Mouse (Mus musculus) midbrain, embryonic 10.5 days (tissue): ENCODE measurements at regions not wholly inside any gene's neighbourhood (a gene's known extent, or its start where the extent isn't known, plus 50 kb on each side); places are given as distances from the start of the nearest gene placed in this dataset.

Experiments used
- DNase-seq: peaks from one replicate; pipeline ENCODE4 v3.0.0-alpha.2; 2017; ENCODE audit warnings: low spot score
- H3K27ac ChIP-seq: fragments of 300-500 bp; sonication (generic); replicated peaks from 2 replicates; pipeline ENCODE4 v1.5.1; 2016; ENCODE audit warnings: mild to moderate bottlenecking
- H3K27me3 ChIP-seq: fragments of 300-500 bp; sonication (generic); 2 replicates; pipeline ENCODE4 v1.6.1; 2016; ENCODE audit warnings: low read depth, mild to moderate bottlenecking; ENCODE audit not compliant: poor library complexity, severe bottlenecking
- H3K36me3 ChIP-seq: fragments of 300-500 bp; sonication (generic); 2 replicates; pipeline ENCODE4 v1.6.1; 2016; ENCODE audit warnings: mild to moderate bottlenecking, moderate library complexity
- H3K4me1 ChIP-seq: fragments of 300-500 bp; sonication (generic); 2 replicates; pipeline ENCODE4 v1.6.1; 2016
- H3K4me3 ChIP-seq: fragments of 300-500 bp; sonication (generic); 2 replicates; pipeline ENCODE4 v1.5.1; 2016; ENCODE audit warnings: mild to moderate bottlenecking, moderate library complexity
- H3K9me3 ChIP-seq: fragments of 300-500 bp; sonication (generic); replicated peaks from 2 replicates; pipeline ENCODE4 v1.6.1; 2016; ENCODE audit warnings: mild to moderate bottlenecking
- WGBS: fragments of 180-500 bp; shearing (Covaris S2); methylation state at CpG from one replicate; pipeline ENCODE4 v1.1.7; 2016; 5-methylcytosine and 5-hydroxymethylcytosine counted together

DNA sequence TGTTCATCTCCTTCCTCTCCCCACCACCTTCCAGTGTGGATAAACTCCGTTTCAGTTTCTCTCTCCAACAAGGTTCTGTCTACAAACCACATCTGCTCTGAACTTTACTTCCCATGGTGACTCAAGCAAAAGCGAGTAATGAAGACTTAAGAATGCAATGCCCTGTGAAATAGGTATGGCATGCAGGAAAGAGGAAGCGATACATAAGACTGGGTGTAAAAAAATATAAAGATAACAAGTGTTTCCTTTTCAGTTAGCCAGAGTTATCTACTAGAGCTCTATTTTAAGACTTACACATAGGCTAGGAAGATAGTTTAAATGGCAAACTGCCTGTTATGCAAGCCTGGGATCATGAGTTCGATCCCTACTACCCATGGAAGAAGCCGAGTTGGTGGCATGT is 65.3 kb upstream of the Gls start:
- Histone ChIP-seq H3K27ac (no peak overlapping the region), H3K4me3 (no peak overlapping the region), H3K36me3 (no peaks in the 10 kb centered on the region), H3K4me1 (no peaks in the 10 kb centered on the region), H3K9me3 (no peaks in the 10 kb centered on the region), H3K27me3 (no peaks in the 10 kb centered on the region)
- WGBS = 85% methylated on average over 5 of the region's 5 CpGs
- no peak for DNase-seq

DNA sequence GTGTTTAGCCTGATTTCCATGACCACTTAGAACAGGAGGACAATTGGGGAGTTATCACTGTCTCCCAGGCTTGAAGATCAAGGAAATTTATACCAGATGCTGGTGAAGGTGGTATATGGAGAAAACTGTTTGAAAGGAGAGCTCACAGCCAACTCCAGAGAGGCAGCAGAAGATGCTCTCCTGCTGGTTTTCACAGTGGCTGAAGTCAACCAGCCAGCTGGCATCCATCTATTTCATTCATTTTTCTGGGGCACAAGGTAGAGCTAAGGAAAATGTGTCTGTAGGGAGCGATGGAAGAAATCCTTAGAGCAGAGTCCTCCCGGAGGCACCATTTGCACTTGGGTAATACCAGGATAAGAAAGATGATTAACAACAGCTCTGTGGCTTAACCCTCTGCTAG is 63.1 kb upstream of the Gls start:
- no peak overlapping the region for H3K27ac ChIP-seq
- no peaks in the 10 kb centered on the region for H3K36me3 ChIP-seq
- H3K4me3 ChIP-seq = no peak overlapping the region
- no peaks in the 10 kb centered on the region for H3K9me3 ChIP-seq
- no peaks in the 10 kb centered on the region for H3K27me3 ChIP-seq
- H3K4me1 ChIP-seq = no peaks in the 10 kb centered on the region
- WGBS = 65% methylated on average over 2 of the region's 2 CpGs
- no peak for DNase-seq

DNA sequence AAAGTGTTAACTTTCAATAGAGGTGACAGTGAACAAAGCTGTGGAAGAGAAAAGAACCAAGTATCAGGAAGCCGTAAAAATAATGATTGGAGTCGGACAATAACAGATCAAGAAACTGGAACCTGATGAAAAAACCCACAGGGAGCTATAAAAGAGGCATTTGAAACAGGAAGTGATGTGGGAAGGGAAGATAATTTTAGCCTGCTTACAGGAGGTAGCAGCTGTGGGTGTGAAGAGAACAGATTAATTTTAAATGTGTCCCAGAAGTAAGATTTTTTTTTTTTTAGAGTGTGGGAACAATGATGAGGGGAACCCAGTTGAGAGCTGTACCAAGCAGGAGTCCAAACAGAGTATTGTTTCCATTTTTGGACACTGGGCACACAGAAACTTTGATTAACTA is 61.5 kb upstream of the Gls start:
- Histone ChIP-seq H3K27me3 (no peaks in the 10 kb centered on the region), H3K36me3 (no peaks in the 10 kb centered on the region), H3K9me3 (no peaks in the 10 kb centered on the region), H3K4me3 (no peak overlapping the region), H3K27ac (no peak overlapping the region), H3K4me1 (no peaks in the 10 kb centered on the region)
- 84% methylated on average over 2 of the region's 2 CpGs for WGBS
- no peak for DNase-seq

DNA sequence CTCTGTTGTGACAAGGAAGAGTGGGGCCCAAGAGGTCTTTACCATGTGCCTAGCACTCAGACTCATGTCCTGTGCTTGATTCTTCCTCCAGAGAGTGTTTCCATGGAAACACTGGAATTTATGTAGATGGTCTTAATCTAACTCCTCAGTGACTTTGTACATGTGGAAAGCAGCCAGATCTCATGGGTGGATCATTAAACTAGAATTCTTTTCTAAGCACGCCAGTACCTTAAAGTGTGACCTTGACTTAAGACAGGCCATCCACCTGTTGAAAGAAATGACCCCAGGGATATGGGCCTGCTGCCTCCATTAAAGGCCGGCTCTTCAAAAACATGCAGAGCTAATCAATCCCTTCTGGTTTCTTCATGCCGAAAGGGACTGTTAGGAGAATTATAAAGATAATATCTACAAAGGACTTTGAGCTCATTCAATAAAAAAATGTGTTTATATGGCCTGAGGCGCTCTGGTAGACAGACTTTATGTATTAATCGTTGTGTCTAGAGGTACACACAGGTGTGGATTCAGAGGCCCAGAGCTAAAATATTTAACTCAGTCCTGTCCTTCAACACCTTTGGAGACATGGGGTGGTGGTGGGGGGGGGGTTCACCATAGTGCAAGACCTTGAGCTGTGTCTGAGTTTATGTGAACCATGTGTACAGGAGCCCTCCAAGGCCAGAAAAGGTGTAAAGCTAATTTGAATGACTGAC is 60.5 kb upstream of the Gls start:
- H3K27me3 ChIP-seq = no peaks in the 10 kb centered on the region
- no peaks in the 10 kb centered on the region for H3K9me3 ChIP-seq
- H3K27ac ChIP-seq = no peak overlapping the region
- DNase-seq = no peak
- no peaks in the 10 kb centered on the region for H3K36me3 ChIP-seq
- WGBS = 85% methylated on average over 5 of the region's 5 CpGs
- H3K4me3 ChIP-seq = no peak overlapping the region
- no peaks in the 10 kb centered on the region for H3K4me1 ChIP-seq
